Mouse (Mus musculus): ENCODE results near the gene Rilp.

DNA sequence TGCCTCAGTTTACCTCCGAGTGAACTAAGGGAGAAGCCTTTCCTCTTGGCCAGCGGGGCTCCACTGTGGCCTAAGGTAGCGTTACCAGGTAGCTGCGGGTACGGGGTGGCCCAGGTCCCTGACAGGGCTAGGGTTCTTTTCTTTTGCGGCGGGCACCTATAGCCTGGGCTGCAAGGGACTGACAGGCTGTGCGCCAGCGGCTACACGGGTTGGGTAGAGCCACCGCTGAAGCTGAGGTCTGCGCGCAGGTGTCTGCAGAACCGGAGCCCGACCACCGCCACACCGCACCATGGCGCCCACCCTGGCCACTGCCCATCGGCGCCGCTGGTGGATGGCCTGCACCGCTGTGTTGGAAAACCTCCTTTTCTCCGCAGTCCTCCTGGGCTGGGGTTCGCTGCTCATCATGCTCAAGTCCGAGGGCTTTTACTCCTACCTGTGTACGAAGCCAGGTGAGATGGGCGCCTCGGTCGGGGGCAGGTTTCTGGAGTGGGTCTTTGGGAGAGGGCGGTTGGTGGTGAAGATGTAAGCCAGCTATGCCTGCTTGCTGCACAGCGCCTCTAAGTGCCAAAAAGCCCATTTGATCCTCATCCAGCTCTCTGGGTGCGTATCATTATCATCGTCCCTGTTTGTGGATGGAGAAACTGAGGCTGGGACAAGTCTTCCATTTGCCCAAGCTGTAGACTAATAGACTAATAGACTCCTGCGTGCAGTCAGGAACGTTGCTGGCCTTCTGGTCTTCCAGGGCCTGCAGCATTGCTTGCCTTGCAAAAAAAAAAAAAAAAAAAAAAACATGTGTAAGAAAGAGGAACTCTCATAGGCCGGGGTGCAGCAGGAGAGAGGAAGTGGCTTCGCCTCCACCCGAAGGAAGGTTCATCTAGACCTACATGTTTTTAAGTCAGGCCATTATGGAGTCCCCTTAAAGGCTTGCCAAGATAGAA is 22.7 kb downstream of the Rilp start:
- no peak for TF ChIP-seq CTCF (IDR thresholded peaks at IDR 0.05; ENCODE audit: low read depth, low read length)
- no peak for TF ChIP-seq POLR2A (IDR thresholded peaks at IDR 0.05; ENCODE audit: insufficient read depth, low read length)
- no peak for TF ChIP-seq EP300 (IDR thresholded peaks at IDR 0.05; ENCODE audit: insufficient read depth, low read depth, low read length)
